Mouse (Mus musculus) MEL (cell line): ENCODE measurements at regions not wholly inside any gene's neighbourhood (a gene's known extent, or its start where the extent isn't known, plus 50 kb on each side); places are given as distances from the start of the nearest gene placed in this dataset.

Experiments used
- DNase-seq: peaks from one replicate; pipeline ENCODE4 v3.0.0; 2011; ENCODE audit warnings: low read depth, low spot score
- H3K27ac ChIP-seq: 2 replicates; pipeline ENCODE4 v1.5.1; 2012; ENCODE audit warnings: low read depth, mild to moderate bottlenecking, control low read depth, low read length, moderate library complexity; ENCODE audit not compliant: control insufficient read depth
- H3K27me3 ChIP-seq, 2 experiments: fragments of 150-350 bp in 1 of 2; sonication (generic) in 1 of 2; 2 replicates each; pipeline ENCODE4 v1.6.1; 2012; ENCODE audit warnings: low read length in 2 of 2, mild to moderate bottlenecking in 2 of 2, improper control_type of control experiment in 1 of 2, moderate library complexity in 1 of 2; ENCODE audit not compliant: insufficient read depth in 2 of 2, control insufficient read depth in 1 of 2
- H3K36me3 ChIP-seq, 2 experiments: 2 replicates each; pipeline ENCODE4 v1.6.1; 2012 to 2014; ENCODE audit warnings: low read length in 2 of 2, improper control_type of control experiment in 1 of 2, inconsistent platforms in 1 of 2, mild to moderate bottlenecking in 1 of 2; ENCODE audit not compliant: insufficient read depth in 2 of 2, control insufficient read depth in 1 of 2
- H3K4me1 ChIP-seq, 2 experiments: fragments of 150-350 bp in 1 of 2; sonication (generic) in 1 of 2; 2 replicates each; pipeline ENCODE4 v1.6.1; 2012; ENCODE audit warnings: low read length in 2 of 2, improper control_type of control experiment in 1 of 2, mild to moderate bottlenecking in 1 of 2; ENCODE audit not compliant: insufficient read depth in 2 of 2, control insufficient read depth in 1 of 2
- H3K4me3 ChIP-seq, 2 experiments: fragments of 150-350 bp in 1 of 2; sonication (generic) in 1 of 2; 2 replicates each; pipeline ENCODE4 v1.5.1; 2012; ENCODE audit warnings: low read depth in 2 of 2, low read length in 2 of 2, mild to moderate bottlenecking in 2 of 2, moderate library complexity in 2 of 2, control low read depth in 1 of 2, improper control_type of control experiment in 1 of 2; ENCODE audit not compliant: control insufficient read depth in 1 of 2, insufficient read depth in 1 of 2
- H3K79me2 ChIP-seq: 2 replicates; pipeline ENCODE4 v1.6.1; 2012; ENCODE audit warnings: mild to moderate bottlenecking, low read length, moderate library complexity; ENCODE audit not compliant: control insufficient read depth, poor library complexity, insufficient read depth
- H3K9ac ChIP-seq: 2 replicates; pipeline ENCODE4 v1.6.1; 2012; ENCODE audit warnings: low read depth, mild to moderate bottlenecking, control low read depth, low read length, moderate library complexity; ENCODE audit not compliant: control insufficient read depth, poor library complexity, severe bottlenecking
- H3K9me3 ChIP-seq: fragments of 150-350 bp; sonication (generic); replicated peaks from 2 replicates; pipeline ENCODE4 v1.6.1; 2012; ENCODE audit warnings: mild to moderate bottlenecking, low read length, improper control_type of control experiment, moderate library complexity; ENCODE audit not compliant: insufficient read depth
- CTCF ChIP-seq, 3 experiments: IDR thresholded peaks in 2 of 3; conservative IDR thresholded peaks in 1 of 3; 2 replicates each; pipeline ENCODE4 v1.5.1; 2011 to 2012; ENCODE audit warnings: low read length in 3 of 3, low read depth in 2 of 3, mild to moderate bottlenecking in 2 of 3, improper control_type of control experiment in 1 of 3, inconsistent platforms in 1 of 3, mixed read lengths in 1 of 3, moderate library complexity in 1 of 3; ENCODE audit not compliant: control insufficient read depth in 1 of 3, insufficient read depth in 1 of 3, poor library complexity in 1 of 3, severe bottlenecking in 1 of 3
- E2F4 ChIP-seq: IDR thresholded peaks from 2 replicates; pipeline ENCODE4 v1.6.1; 2011; ENCODE audit warnings: low read depth, low read length, improper control_type of control experiment, borderline replicate concordance
- ELF1 ChIP-seq: IDR thresholded peaks from 2 replicates; pipeline ENCODE4 v1.6.1; 2014; ENCODE audit warnings: low read depth, mild to moderate bottlenecking, inconsistent platforms, low read length, improper control_type of control experiment, moderate library complexity
- EP300 ChIP-seq, 2 experiments: IDR thresholded peaks; 2 replicates each; pipeline ENCODE4 v1.6.1; 2011; ENCODE audit warnings: improper control_type of control experiment in 2 of 2, low read length in 2 of 2, low read depth in 1 of 2, mild to moderate bottlenecking in 1 of 2
- ETS1 ChIP-seq: IDR thresholded peaks from 2 replicates; pipeline ENCODE4 v1.6.1; 2012; ENCODE audit warnings: low read depth, mild to moderate bottlenecking, inconsistent platforms, low read length, improper control_type of control experiment, moderate library complexity
- GABPA ChIP-seq: IDR thresholded peaks from 2 replicates; pipeline ENCODE4 v1.6.1; 2012; ENCODE audit warnings: low read depth, mild to moderate bottlenecking, inconsistent platforms, low read length, improper control_type of control experiment, moderate library complexity
- GATA1 ChIP-seq: IDR thresholded peaks from 2 replicates; pipeline ENCODE4 v1.6.1; 2011; ENCODE audit warnings: low read depth, low read length, improper control_type of control experiment
- KAT2A ChIP-seq: conservative IDR thresholded peaks from 2 replicates; pipeline ENCODE4 v1.6.1; 2012; ENCODE audit warnings: low read depth, low read length, improper control_type of control experiment, inconsistent platforms
- MAZ ChIP-seq: IDR thresholded peaks from 2 replicates; pipeline ENCODE4 v1.6.1; 2012; ENCODE audit warnings: low read depth, mild to moderate bottlenecking, inconsistent platforms, low read length, improper control_type of control experiment
- MEF2A ChIP-seq: IDR thresholded peaks from 2 replicates; pipeline ENCODE4 v1.6.1; 2014; ENCODE audit warnings: low read depth, mild to moderate bottlenecking, inconsistent platforms, low read length, improper control_type of control experiment; ENCODE audit not compliant: poor library complexity, insufficient replicate concordance, severe bottlenecking; ENCODE audit errors: extremely low read depth
- MYC ChIP-seq: IDR thresholded peaks from 2 replicates; pipeline ENCODE4 v1.6.1; 2011; ENCODE audit warnings: low read depth, mild to moderate bottlenecking, low read length, improper control_type of control experiment, moderate library complexity
- NELFE ChIP-seq: IDR thresholded peaks from 2 replicates; pipeline ENCODE4 v1.6.1; 2011; ENCODE audit warnings: low read depth, low read length, improper control_type of control experiment
- POLR2A ChIP-seq, 2 experiments: IDR thresholded peaks; 2 replicates each; pipeline ENCODE4 v1.6.1; 2011 to 2012; ENCODE audit warnings: low read length in 2 of 2, mild to moderate bottlenecking in 2 of 2, control low read depth in 1 of 2, improper control_type of control experiment in 1 of 2, low read depth in 1 of 2, moderate library complexity in 1 of 2; ENCODE audit not compliant: control insufficient read depth in 1 of 2, insufficient read depth in 1 of 2, poor library complexity in 1 of 2
- POLR2AphosphoS5 ChIP-seq: IDR thresholded peaks from 2 replicates; pipeline ENCODE4 v1.6.1; 2012; ENCODE audit warnings: low read depth, borderline replicate concordance, mild to moderate bottlenecking, inconsistent platforms, low read length, moderate library complexity, mixed read lengths
- RAD21 ChIP-seq: IDR thresholded peaks from 2 replicates; pipeline ENCODE4 v1.6.1; 2011; ENCODE audit warnings: mild to moderate bottlenecking, low read depth, low read length, improper control_type of control experiment
- RCOR1 ChIP-seq: IDR thresholded peaks from 2 replicates; pipeline ENCODE4 v1.6.1; 2012; ENCODE audit warnings: low read depth, mild to moderate bottlenecking, inconsistent platforms, low read length, improper control_type of control experiment
- SIN3A ChIP-seq: IDR thresholded peaks from 2 replicates; pipeline ENCODE4 v1.6.1; 2012; ENCODE audit warnings: low read length, improper control_type of control experiment, inconsistent platforms
- SMC3 ChIP-seq: IDR thresholded peaks from 2 replicates; pipeline ENCODE4 v1.6.1; 2011; ENCODE audit warnings: low read depth, low read length, improper control_type of control experiment
- TBP ChIP-seq: IDR thresholded peaks from 2 replicates; pipeline ENCODE4 v1.8.0; 2011; ENCODE audit warnings: low read depth, low read length, improper control_type of control experiment
- TCF12 ChIP-seq: IDR thresholded peaks from 2 replicates; pipeline ENCODE4 v1.6.1; 2014; ENCODE audit warnings: low read depth, mild to moderate bottlenecking, inconsistent platforms, low read length, improper control_type of control experiment, moderate library complexity
- USF1 ChIP-seq: IDR thresholded peaks from 2 replicates; pipeline ENCODE4 v1.6.1; 2014; ENCODE audit warnings: low read depth, mild to moderate bottlenecking, inconsistent platforms, low read length, improper control_type of control experiment, moderate library complexity
- USF2 ChIP-seq, 2 experiments: IDR thresholded peaks; 2 replicates each; pipeline ENCODE4 v1.6.1; 2011 to 2012; ENCODE audit warnings: improper control_type of control experiment in 2 of 2, low read length in 2 of 2, borderline replicate concordance in 1 of 2, inconsistent platforms in 1 of 2, low read depth in 1 of 2, mild to moderate bottlenecking in 1 of 2; ENCODE audit not compliant: insufficient read depth in 1 of 2
- ZKSCAN1 ChIP-seq: IDR thresholded peaks from 2 replicates; pipeline ENCODE4 v1.6.1; 2012; ENCODE audit warnings: low read depth, mild to moderate bottlenecking, inconsistent platforms, low read length, improper control_type of control experiment, moderate library complexity
- ZNF384 ChIP-seq: IDR thresholded peaks from 2 replicates; pipeline ENCODE4 v1.6.1; 2012; ENCODE audit warnings: low read depth, mild to moderate bottlenecking, inconsistent platforms, low read length, improper control_type of control experiment

DNA sequence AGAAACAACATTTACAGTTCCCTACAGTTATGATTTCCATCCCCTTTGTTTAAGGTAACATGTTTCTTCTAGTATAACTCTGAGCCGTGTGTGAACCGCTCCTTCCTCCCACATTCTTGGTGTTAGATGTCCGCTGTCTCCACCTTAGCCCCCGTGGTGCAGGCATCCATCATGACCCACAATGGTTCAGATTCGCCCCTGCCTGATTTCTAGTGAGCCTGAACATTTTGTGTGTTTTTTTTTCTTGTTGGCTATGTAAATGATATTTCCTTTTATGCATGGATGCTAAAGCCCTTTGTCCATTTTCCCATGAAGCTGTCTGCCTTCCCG lies 229.5 kb downstream of the Prdm2 start:
- no peaks in the 10 kb centered on the region for H3K9me3 ChIP-seq
- TF ChIP-seq RCOR1, result no peak
- TF ChIP-seq USF2 (IDR thresholded peaks at IDR 0.05; ENCODE audit: borderline replicate concordance in 1 of 2, insufficient read depth in 1 of 2, low read depth in 1 of 2, low read length in 2 of 2), result no peak
- TF ChIP-seq NELFE, result no peak
- TF ChIP-seq MAZ, result no peak
- TF ChIP-seq SIN3A, result no peak
- TF ChIP-seq USF1, result no peak
- TF ChIP-seq MYC, result no peak
- no peak for TF ChIP-seq ELF1
- TF ChIP-seq SMC3, result no peak
- H3K27me3 ChIP-seq, result no peaks in the 10 kb centered on the region
- H3K36me3 ChIP-seq, result no peaks in the 10 kb centered on the region
- no peaks in the 10 kb centered on the region for H3K4me1 ChIP-seq
- DNase-seq, result no peak
- H3K27ac ChIP-seq, result no peak overlapping the region
- no peak overlapping the region for H3K9ac ChIP-seq
- no peaks in the 10 kb centered on the region for H3K79me2 ChIP-seq
- no peak overlapping the region for H3K4me3 ChIP-seq

DNA sequence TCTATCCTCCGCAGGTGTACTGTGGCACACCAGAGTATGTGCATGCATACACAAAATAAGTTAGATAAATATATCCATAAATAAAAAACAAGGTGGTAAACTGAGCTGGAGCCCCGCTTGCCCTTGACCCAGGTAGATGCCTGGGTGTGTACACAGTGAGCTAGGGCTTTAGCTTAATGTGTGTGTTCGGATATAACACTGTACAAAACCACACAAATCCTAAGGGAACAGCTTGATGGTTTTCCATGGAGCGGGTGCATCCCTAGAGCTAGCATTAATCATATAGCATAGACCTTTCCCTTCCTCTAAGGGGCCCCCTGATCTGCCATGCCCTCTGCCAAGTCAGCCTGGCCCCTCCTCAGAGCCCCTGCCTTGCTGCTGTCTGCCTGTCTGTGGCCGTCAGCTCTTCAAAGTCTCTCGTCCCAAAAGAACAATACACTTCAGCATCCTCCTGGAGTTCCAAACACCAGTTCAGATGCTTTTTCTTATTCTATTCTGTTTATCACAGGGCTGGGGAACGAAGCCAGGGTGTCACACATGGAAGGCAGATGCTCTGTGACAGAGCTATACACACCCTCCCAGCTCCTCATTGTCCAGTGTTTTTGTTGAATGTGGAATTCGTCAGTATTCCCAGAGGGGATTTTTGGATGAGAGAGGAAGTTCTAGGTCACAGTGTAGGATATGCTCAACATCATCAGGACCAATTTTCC lies 230.1 kb downstream of the Prdm2 start:
- Histone ChIP-seq H3K27ac (no peak overlapping the region), H3K9me3 (no peaks in the 10 kb centered on the region), H3K4me3 (no peak overlapping the region), H3K27me3 (no peaks in the 10 kb centered on the region), H3K79me2 (no peaks in the 10 kb centered on the region), H3K4me1 (no peaks in the 10 kb centered on the region), H3K9ac (no peak overlapping the region), H3K36me3 (no peaks in the 10 kb centered on the region)
- no peak for TF ChIP-seq MAZ
- no peak for TF ChIP-seq CTCF (IDR thresholded peaks at IDR 0.05 in 2 of 3, conservative IDR thresholded peaks at IDR 0.05 in 1 of 3; ENCODE audit: control insufficient read depth in 1 of 3, insufficient read depth in 1 of 3, low read depth in 2 of 3, low read length in 3 of 3, poor library complexity in 1 of 3, severe bottlenecking in 1 of 3)
- no peak for TF ChIP-seq MEF2A
- no peak for TF ChIP-seq EP300 (IDR thresholded peaks at IDR 0.05; ENCODE audit: low read depth in 1 of 2, low read length in 2 of 2)
- TF ChIP-seq KAT2A, result no peak
- no peak for TF ChIP-seq TCF12
- no peak for TF ChIP-seq TBP
- TF ChIP-seq GATA1, result no peak
- no peak for TF ChIP-seq SMC3
- no peak for TF ChIP-seq POLR2AphosphoS5
- no peak for TF ChIP-seq ETS1
- TF ChIP-seq USF1, result no peak
- no peak for TF ChIP-seq ZKSCAN1
- TF ChIP-seq ZNF384, result no peak
- TF ChIP-seq RAD21, result no peak
- no peak for TF ChIP-seq GABPA
- TF ChIP-seq E2F4, result no peak
- no peak for TF ChIP-seq POLR2A (IDR thresholded peaks at IDR 0.05; ENCODE audit: control insufficient read depth in 1 of 2, insufficient read depth in 1 of 2, low read depth in 1 of 2, low read length in 2 of 2, poor library complexity in 1 of 2)
- no peak for TF ChIP-seq ELF1
- DNase-seq, result no peak
